Mouse (Mus musculus): ENCODE measurements around the gene Gm49378.

GRCm38 (mm10) chr14:55677615-55678014 is 39.9 kb upstream of the Gm49378 start:
- TF ChIP-seq ETS1 (conservative IDR thresholded peaks at IDR 0.05; ENCODE audit: low read depth, low read length) = no peak
- TF ChIP-seq ELF1 (IDR thresholded peaks at IDR 0.05; ENCODE audit: low read depth, low read length) = no peak
- TF ChIP-seq POLR2A (IDR thresholded peaks at IDR 0.05; ENCODE audit: low read depth, low read length) = no peak
- TF ChIP-seq CTCF (conservative IDR thresholded peaks at IDR 0.05 in 1 of 2, IDR thresholded peaks at IDR 0.05 in 1 of 2; ENCODE audit: low read depth in 2 of 2, low read length in 2 of 2) = no peak
- no peak for TF ChIP-seq RAD21 (IDR thresholded peaks at IDR 0.05; ENCODE audit: low read depth, low read length)
- TF ChIP-seq TCF12 (IDR thresholded peaks at IDR 0.05; ENCODE audit: low read depth, low read length) = no peak
- no peak for TF ChIP-seq ZMIZ1 (IDR thresholded peaks at IDR 0.05; ENCODE audit: low read depth, low read length)
- no peak for TF ChIP-seq CHD1 (IDR thresholded peaks at IDR 0.05; ENCODE audit: low read depth, low read length)
- TF ChIP-seq UBTF (IDR thresholded peaks at IDR 0.05; ENCODE audit: low read depth, low read length) = no peak
- TF ChIP-seq MAZ (IDR thresholded peaks at IDR 0.05; ENCODE audit: low read depth, low read length) = no peak

All from CH12.LX (cell line).